Mouse (Mus musculus) WW6 (cell line): ENCODE data around the gene Zfp445.
A peak's percentile ranks its signal among the peaks of the same experiment; 100 is the strongest.

ENCODE experiments used
- DNase-seq: peaks from one replicate; pipeline ENCODE4 v3.0.0-alpha.2; 2013; ENCODE audit warnings: low read depth, low spot score

Gene Zfp445

DNA sequence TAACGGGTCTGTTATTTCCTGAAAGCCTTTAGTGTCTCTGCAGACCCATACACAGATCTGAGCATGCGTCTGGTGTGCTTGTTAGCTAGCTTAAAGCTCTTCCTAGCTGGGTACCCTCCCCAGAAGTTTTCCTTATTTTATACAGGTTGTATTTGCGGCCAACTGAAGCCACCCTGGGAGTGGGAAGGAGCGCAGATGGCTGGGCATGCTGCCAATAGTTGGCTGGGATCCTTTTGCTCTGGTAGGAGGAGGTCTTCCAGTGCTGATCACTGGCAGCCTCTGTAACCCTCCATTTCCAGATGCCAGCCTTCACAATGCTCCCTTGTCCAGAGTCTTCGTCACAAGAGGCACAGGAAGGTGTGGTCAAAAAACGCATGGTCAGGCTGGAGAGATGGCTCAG lies 29.0 kb downstream of the Zfp445 start:
- DNase-seq: no peak

DNA sequence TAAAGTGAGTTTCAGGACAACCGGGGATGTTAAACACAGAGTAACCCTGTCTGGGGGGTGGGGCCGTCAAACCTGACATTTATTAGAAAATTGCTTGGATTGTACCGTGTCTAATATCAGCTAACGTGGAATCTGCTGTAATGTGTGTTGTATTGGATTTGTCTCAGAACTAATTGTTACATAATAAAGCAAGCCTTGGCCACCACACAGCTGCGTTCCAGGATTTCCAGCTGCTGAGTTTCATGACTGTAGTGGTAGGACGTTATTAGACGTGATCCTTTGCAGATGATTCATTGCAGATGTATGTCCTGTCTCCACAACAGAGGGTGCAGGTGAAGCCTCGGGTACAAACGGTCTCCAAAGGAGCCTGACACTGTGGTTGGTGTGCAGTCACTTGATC lies 29.7 kb downstream of the Zfp445 start:
- DNase-seq: no peak

DNA sequence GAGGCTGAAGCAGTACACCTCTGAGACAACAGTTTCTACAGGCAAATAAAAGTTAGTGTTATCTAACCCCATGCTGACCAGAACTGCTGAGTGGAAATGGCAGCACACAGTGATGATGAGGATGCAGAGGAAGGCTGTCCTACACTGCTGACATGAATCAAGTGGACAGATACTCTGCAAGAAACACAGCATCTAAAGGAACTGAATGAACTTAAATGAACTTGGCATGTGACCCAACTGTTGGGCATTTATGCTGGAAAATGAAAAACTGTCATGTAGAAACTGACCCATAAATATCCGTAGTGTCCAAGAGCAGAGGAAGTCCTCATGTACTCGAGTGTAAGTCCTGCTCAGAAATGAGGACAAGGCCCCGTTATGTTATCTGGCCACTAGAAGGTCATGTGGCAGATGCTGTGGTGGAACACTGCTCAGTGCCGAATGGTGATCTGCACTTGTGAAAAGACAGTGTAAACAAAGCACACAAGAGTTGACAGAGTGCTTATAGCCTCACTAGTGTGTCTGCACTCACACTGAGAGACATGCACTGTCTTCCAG lies 35.9 kb downstream of the Zfp445 start:
- no peak for DNase-seq

DNA sequence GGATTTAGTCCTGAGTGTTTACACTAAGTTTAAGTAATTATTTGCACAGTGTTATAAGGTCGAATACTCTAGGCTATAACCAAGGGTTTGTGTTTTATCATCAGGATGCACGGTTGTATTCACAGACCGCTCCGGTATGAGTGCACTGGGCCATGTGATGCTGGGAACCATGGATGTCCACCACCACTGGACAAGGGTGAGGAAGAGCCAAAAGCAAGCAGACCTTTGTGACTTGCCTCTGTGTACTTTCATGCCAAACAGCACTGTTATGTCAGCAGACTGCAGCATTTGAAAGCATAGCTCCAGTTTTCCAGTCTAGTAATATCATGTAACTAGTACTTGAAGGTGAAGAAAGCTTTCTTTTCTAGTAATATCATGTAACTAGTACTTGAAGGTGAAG lies 39.1 kb downstream of the Zfp445 start:
- DNase-seq: no peak

DNA sequence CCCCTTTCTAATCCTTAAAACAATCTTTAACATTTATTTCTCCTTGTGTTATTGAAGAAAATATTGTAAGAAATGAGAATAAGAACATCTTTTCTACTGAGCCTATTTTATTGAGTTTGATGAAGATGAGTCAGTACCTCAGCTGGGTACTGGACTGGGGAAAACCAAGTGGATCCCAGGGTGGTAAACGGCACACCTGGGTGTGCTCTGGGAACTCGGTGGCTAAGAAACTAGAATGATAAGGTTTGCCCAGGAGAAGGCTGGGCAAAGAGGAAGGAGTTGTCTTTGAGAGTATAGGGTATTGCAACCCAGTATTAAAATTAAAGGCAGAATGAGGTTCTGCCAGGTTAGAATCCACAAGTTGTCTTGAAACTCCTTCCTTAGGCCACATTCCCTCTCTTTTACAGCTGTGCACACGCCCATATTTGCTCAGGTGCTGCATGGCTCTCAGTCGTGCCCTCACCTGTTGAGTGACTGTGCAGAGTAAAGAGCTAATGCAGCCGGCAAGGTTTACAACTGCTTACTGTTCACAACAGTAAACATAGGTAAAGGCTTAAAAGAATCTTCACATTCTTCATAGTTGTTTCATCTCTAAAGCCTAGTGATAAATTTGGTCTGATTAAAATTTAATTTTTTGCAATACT lies 42.3 kb downstream of the Zfp445 start:
- no peak for DNase-seq

DNA sequence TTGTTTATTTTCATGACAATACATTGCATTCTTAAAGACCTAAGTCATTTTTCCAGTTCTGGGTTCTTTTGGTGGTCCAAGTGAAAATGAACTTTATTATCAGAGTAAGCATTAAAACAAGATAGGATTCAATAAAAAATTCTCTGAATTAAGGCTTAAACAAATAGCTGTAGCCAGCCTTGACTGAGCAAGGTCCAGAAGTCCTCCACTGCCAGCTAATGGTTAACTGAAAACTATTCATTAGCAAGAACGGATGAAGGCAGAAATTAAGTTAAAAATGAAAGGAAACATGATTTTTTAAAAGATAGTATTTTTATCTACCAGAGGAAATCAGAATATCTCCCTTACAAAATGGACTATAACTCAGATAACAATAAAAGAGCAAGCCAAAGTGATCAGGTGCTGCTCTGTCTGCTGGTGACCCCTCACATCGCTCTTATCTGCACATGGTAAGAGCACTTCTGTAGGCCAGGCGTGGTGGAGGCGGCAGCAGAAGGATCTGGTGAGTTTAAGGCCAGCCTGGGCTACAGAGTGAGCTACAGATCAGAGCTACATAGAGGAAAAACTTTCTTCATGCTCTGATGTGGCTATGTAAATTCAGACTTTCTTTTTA lies 50.5 kb downstream of the Zfp445 start:
- DNase-seq: no peak

DNA sequence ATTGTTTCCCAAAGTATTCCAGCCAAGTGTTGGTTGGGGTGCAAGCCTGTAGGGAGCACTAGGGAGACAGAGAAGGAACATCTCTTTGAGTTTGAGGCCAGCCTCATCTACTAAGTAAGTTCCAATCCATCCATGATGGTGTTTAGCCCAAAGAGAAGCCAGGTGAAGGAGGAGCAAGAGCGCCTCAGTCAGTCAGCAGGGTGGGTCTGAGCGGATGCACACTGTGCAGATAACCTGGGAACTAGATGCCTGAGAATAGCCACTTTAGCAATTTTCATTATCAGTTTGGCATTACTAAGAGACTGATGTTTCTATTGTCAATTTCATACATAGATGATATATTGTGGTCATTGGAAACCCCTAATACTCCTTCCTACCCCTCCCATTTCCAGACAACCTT lies 51.0 kb downstream of the Zfp445 start:
- DNase-seq: no peak

DNA sequence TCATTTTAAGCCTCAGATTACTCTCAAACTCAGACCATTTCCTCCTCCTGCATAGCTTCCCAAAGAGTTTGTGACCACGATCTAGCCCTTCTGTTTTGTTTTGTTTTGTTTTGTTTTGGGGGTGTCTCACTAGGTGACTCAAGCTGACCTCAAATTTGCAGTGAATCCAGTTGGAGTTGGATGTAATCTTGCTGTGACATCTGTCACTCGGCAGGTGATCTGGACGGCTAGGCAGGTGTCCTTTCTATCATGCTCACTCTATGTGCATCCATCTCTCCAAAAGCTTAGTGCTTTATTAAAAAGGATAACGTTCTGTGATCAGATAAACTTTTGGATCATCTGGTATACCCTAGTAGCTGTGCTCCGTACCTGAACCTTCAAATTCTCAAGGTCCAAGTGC lies 53.4 kb downstream of the Zfp445 start:
- DNase-seq: no peak

DNA sequence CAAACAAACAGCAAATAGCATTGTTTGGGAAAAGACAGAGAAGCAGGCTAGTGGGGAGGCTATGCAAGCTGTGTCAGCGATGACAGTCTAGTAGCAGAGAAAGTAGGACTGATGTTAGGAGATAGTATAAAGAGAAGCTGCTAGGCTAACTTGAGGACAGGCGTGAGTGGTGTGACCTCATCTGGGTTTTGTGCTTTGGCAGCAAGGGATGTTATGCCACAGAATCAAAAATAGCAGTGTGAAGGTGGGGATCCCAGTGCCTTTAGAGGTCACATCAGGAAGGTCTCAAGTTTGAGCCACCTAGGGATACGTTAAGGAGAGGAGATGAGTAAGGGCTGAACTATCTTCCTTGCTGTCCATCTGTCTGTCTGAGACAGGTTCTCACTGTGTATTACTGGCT lies 55.6 kb downstream of the Zfp445 start:
- no peak for DNase-seq

DNA sequence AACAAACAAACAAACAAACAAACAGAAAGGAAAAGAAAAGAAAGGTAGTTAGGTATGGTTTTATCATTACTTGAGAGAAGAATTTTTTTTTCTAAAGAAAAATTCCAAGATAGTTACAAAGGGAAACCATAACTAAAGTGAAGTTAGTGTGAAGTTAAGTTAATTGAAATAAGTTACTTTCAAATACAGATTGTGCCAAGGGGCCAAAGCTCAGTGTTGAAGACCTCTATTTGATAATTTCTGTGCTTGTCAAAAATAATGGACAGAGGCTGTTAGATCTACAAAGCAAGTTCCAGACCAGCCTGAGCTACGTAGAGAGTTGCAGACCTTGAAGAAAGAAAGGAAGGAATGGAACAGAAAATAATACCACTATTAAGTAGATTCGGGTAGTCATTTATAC lies 58.6 kb downstream of the Zfp445 start:
- no peak for DNase-seq

DNA sequence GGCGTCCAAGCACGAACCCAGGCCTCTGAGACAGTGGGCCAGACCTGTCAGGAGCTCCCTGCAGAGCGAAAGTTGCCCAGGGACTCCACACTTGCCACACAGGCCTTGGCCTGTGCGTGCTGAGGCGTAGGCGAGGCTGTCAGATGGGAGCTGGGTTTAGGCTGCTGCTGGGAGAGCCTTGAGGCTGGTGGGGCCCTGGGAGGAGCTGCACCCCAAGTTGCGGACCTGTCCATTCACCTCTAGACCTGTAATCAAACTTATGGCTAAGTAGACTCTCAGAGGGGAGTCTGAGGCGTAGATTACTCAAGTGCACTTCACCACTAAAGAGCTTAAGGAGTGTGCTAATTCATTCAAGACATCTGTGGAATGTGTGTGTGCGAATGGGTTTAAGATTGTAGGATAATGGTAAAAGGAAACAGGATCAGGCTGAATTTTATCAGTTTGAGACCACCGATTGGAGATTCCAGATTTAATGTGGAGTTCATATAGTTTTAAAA lies 59.9 kb downstream of the Zfp445 start:
- no peak for DNase-seq

DNA sequence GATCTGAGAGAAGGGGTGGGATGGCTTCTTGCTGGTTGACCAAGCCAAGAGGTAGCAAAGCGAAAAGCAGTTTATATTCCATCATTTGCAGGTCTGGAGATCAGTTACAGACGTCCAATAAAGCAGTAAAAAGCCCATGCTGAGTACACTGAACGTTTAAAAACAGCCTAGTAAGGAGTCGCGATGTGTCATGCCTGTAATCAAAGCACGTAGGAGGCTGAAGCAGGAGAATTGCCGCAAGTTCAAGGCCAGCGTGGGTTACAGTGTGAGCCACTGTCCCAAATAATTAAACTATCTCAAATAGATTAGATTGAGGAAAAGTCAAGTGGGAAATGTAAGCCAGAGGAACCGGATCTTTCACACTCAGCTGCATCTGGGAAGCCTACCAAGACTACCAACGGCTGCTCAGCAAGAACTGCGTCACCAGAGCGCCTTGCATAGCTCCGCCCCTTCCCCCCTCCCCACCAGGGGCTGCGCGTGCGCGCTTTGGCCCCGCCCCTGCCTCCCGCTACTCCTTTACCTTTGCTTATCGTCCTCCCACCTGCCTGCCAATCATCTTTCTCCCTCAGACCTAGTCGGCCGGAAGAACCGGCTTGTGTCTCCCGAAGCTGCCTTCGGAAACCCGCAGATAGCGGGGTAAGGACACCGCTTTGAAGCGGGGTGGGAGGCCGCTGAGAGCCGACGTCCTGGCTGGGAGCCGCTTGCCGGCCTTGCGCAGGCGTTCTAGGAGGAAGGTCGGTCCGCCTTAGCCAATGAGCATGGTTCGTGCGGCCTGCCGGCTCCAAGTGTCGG lies 60.6 kb downstream of the Zfp445 start, which contains the start of gene Tcaim:
TSS of gene Tcaim (plus strand) at position 487 of the 792 bp plus-strand sequence.
- peak; percentile 78 for DNase-seq
